Mouse (Mus musculus) heart, embryonic 10.5 days (tissue): ENCODE data around the gene Sbf2. TPM values are rescaled to one million over a fixed set of nuclear protein-coding genes. Genes with fewer than 3 reads are reported as not detected.
"Not testable (repeated sequence)": the region's sequence is repeated elsewhere in the genome, so short reads cannot be mapped to it uniquely, and the experiment has no call there.

Experiments used
- DNase-seq: peaks from one replicate; pipeline ENCODE4 v3.0.0-alpha.2; 2017; ENCODE audit warnings: low spot score
- H3K27ac ChIP-seq: fragments of 300-500 bp; sonication (generic); 2 replicates; pipeline ENCODE4 v1.5.1; 2016; ENCODE audit warnings: mild to moderate bottlenecking
- H3K27me3 ChIP-seq: fragments of 300-500 bp; sonication (generic); 2 replicates; pipeline ENCODE4 v1.6.1; 2016; ENCODE audit warnings: mild to moderate bottlenecking; ENCODE audit not compliant: poor library complexity, insufficient read depth, severe bottlenecking
- H3K36me3 ChIP-seq: fragments of 300-500 bp; sonication (generic); 2 replicates; pipeline ENCODE4 v1.6.1; 2016; ENCODE audit warnings: mild to moderate bottlenecking, moderate library complexity
- H3K4me1 ChIP-seq: fragments of 300-500 bp; sonication (generic); 2 replicates; pipeline ENCODE4 v1.6.1; 2016; ENCODE audit warnings: mild to moderate bottlenecking
- H3K4me3 ChIP-seq: fragments of 300-500 bp; sonication (generic); 2 replicates; pipeline ENCODE4 v1.5.1; 2016; ENCODE audit warnings: mild to moderate bottlenecking, moderate library complexity
- H3K9me3 ChIP-seq: fragments of 300-500 bp; sonication (generic); 2 replicates; pipeline ENCODE4 v1.6.1; 2016; ENCODE audit warnings: mild to moderate bottlenecking, moderate library complexity
- WGBS: fragments of 180-500 bp; shearing (Covaris S2); methylation state at CpG from one replicate; pipeline ENCODE4 v1.1.7; 2016; 5-methylcytosine and 5-hydroxymethylcytosine counted together
- polyA plus RNA-seq: library from polyadenylated mRNA; unstranded; fragments of >200 nt; fragmentation: Nextera tagmentation; extraction: Ambion mirVana; gene quantifications from 2 replicates; pipeline ENCODE4 v1.2.1, GENCODE M21; 2016

Sbf2 gene
- polyA plus RNA-seq, 1 experiment from 2014 or later = 28.6 TPM

GRCm38 (mm10) chr7:110530295-110530694 lies 84.4 kb downstream of the Sbf2 start:
- H3K9me3 ChIP-seq, H3K36me3 ChIP-seq, H3K4me1 ChIP-seq, H3K27ac ChIP-seq, DNase-seq, H3K27me3 ChIP-seq, H3K4me3 ChIP-seq: not testable (repeated sequence)

- no peaks in the 10 kb centered on the region for H3K27me3 ChIP-seq
- H3K36me3 ChIP-seq = no peaks in the 10 kb centered on the region
- H3K27ac ChIP-seq = no peak overlapping the region
- H3K4me3 ChIP-seq = no peak overlapping the region
- no peak for DNase-seq
- no peaks in the 10 kb centered on the region for H3K4me1 ChIP-seq
- no peaks in the 10 kb centered on the region for H3K9me3 ChIP-seq
- 53% methylated on average over 1 of the region's 1 CpGs for WGBS
Measured at GRCm38 (mm10) chr7:110525090-110525775, 89.5 kb downstream of the Sbf2 start.

GRCm38 (mm10) chr7:110516241-110517220 lies 98.2 kb downstream of the Sbf2 start:
- WGBS = 93% methylated on average over 2 of the region's 2 CpGs
- Histone ChIP-seq H3K4me1 (no peaks in the 10 kb centered on the region), H3K27me3 (no peaks in the 10 kb centered on the region), H3K9me3 (no peaks in the 10 kb centered on the region), H3K27ac (no peak overlapping the region), H3K4me3 (no peak overlapping the region), H3K36me3 (no peaks in the 10 kb centered on the region)
- no peak for DNase-seq

GRCm38 (mm10) chr7:110514131-110514530 lies 100.6 kb downstream of the Sbf2 start:
- Histone ChIP-seq H3K27me3 (no peaks in the 10 kb centered on the region), H3K36me3 (no peaks in the 10 kb centered on the region), H3K4me1 (no peaks in the 10 kb centered on the region), H3K9me3 (no peaks in the 10 kb centered on the region), H3K27ac (no peak overlapping the region), H3K4me3 (no peak overlapping the region)
- no peak for DNase-seq

- DNase-seq = no peak
- Histone ChIP-seq H3K9me3 (no peaks in the 10 kb centered on the region), H3K36me3 (no peaks in the 10 kb centered on the region), H3K4me3 (no peak overlapping the region), H3K27ac (no peak overlapping the region), H3K27me3 (no peaks in the 10 kb centered on the region), H3K4me1 (no peaks in the 10 kb centered on the region)
- WGBS = 79% methylated on average over 1 of the region's 1 CpGs
Measured at GRCm38 (mm10) chr7:110498653-110499052, 116.1 kb downstream of the Sbf2 start.

GRCm38 (mm10) chr7:110491038-110491437 lies 123.7 kb downstream of the Sbf2 start:
- 72% methylated on average over 5 of the region's 5 CpGs for WGBS

GRCm38 (mm10) chr7:110485051-110485450 lies 129.7 kb downstream of the Sbf2 start:
- H3K4me3 ChIP-seq = no peak overlapping the region
- no peak overlapping the region for H3K27ac ChIP-seq
- H3K9me3 ChIP-seq = no peaks in the 10 kb centered on the region
- peaks cover 4% of the 10 kb centered on the region; the same call in 1 of the 2 replicates for H3K4me1 ChIP-seq
- H3K27me3 ChIP-seq = no peaks in the 10 kb centered on the region
- WGBS = 92% methylated on average over 5 of the region's 5 CpGs
- H3K36me3 ChIP-seq = peaks cover 6% of the 10 kb centered on the region
- no peak for DNase-seq

More at GRCm38 (mm10) chr7:110491038-110491437, 123.7 kb downstream of the Sbf2 start:
- H3K4me3 ChIP-seq = no peak overlapping the region
- H3K36me3 ChIP-seq = no peaks in the 10 kb centered on the region
- H3K9me3 ChIP-seq = no peaks in the 10 kb centered on the region
- H3K27me3 ChIP-seq = no peaks in the 10 kb centered on the region
- no peak overlapping the region for H3K27ac ChIP-seq
- peaks cover 4% of the 10 kb centered on the region; the same call in 1 of the 2 replicates for H3K4me1 ChIP-seq
- DNase-seq = no peak

GRCm38 (mm10) chr7:110470987-110471386 lies 143.7 kb downstream of the Sbf2 start:
- H3K4me3 ChIP-seq = no peak overlapping the region
- no peaks in the 10 kb centered on the region for H3K4me1 ChIP-seq
- H3K27ac ChIP-seq = no peak overlapping the region
- no peaks in the 10 kb centered on the region for H3K9me3 ChIP-seq
- no peak for DNase-seq
- H3K36me3 ChIP-seq = no peaks in the 10 kb centered on the region
- H3K27me3 ChIP-seq = no peaks in the 10 kb centered on the region
- 65% methylated on average over 6 of the region's 6 CpGs for WGBS

GRCm38 (mm10) chr7:110463471-110463870 lies 151.3 kb downstream of the Sbf2 start:
- DNase-seq = no peak
- no peaks in the 10 kb centered on the region for H3K4me1 ChIP-seq
- H3K27ac ChIP-seq = no peak overlapping the region
- WGBS = 78% methylated on average over 5 of the region's 5 CpGs
- no peaks in the 10 kb centered on the region for H3K36me3 ChIP-seq
- H3K27me3 ChIP-seq = no peaks in the 10 kb centered on the region
- H3K4me3 ChIP-seq = no peak overlapping the region
- H3K9me3 ChIP-seq = no peaks in the 10 kb centered on the region

- Histone ChIP-seq H3K4me3 (no peak overlapping the region), H3K27ac (no peak overlapping the region), H3K36me3 (peaks cover 6% of the 10 kb centered on the region; the same call in 1 of the 2 replicates), H3K27me3 (no peaks in the 10 kb centered on the region), H3K9me3 (no peaks in the 10 kb centered on the region), H3K4me1 (no peaks in the 10 kb centered on the region)
- WGBS = 21% methylated on average over 4 of the region's 4 CpGs
- DNase-seq = no peak
Measured at GRCm38 (mm10) chr7:110432301-110432700, 182.4 kb downstream of the Sbf2 start.

GRCm38 (mm10) chr7:110416318-110416717 lies 198.4 kb downstream of the Sbf2 start:
- DNase-seq = no peak
- Histone ChIP-seq H3K27me3 (no peaks in the 10 kb centered on the region), H3K4me3 (no peak overlapping the region), H3K9me3 (no peaks in the 10 kb centered on the region), H3K36me3 (peaks cover 25% of the 10 kb centered on the region; the same call in 1 of the 2 replicates), H3K4me1 (no peaks in the 10 kb centered on the region; the same call in 1 of the 2 replicates), H3K27ac (no peak overlapping the region)
- 86% methylated on average over 1 of the region's 1 CpGs for WGBS

- DNase-seq = no peak
- no peaks in the 10 kb centered on the region; the same call in 1 of the 2 replicates for H3K4me1 ChIP-seq
- no peak overlapping the region for H3K27ac ChIP-seq
- WGBS = 85% methylated on average over 5 of the region's 5 CpGs
- peaks cover 23% of the 10 kb centered on the region; the same call in 1 of the 2 replicates for H3K36me3 ChIP-seq
- no peaks in the 10 kb centered on the region for H3K27me3 ChIP-seq
- no peaks in the 10 kb centered on the region for H3K9me3 ChIP-seq
- no peak overlapping the region for H3K4me3 ChIP-seq
Measured at GRCm38 (mm10) chr7:110414276-110414675, 200.4 kb downstream of the Sbf2 start.

- Histone ChIP-seq H3K27me3 (no peaks in the 10 kb centered on the region), H3K4me1 (0 out of 2 replicates have a peak, but pooled peaks cover 3% of the 10 kb centered on the region), H3K36me3 (peaks cover 29% of the 10 kb centered on the region), H3K27ac (no peak overlapping the region), H3K9me3 (no peaks in the 10 kb centered on the region), H3K4me3 (no peak overlapping the region)
- no peak for DNase-seq
- WGBS = 68% methylated on average over 1 of the region's 1 CpGs
Measured at GRCm38 (mm10) chr7:110402092-110402491, 212.6 kb downstream of the Sbf2 start.
